17 mouse cellular contexts compared by ENCODE assay signal in genomic region chr5:5889376-5889775, GRCm38 (mm10).
"Had no signal": no experiment of that assay in that cellular context is flagged by ENCODE, and none has a peak within 500 bp of the region (broad histone marks: within the 10 kb centered on the region; RNA-seq: fewer than 3 reads in every experiment).

No protein-coding gene starts in this region.

- DNase-seq: cerebellum, adult 9-11 months; cerebellum, postnatal 25 days; cerebellum, postnatal 36 days; embryo, embryonic 11 days; forebrain, postnatal 0 days; gastrocnemius, adult 2 months; gastrocnemius, postnatal 10 days; gastrocnemius, postnatal 14 days; gastrocnemius, postnatal 25 days; gastrocnemius, postnatal 36 days; heart, adult 11 months; heart, adult 18-20 months; heart, adult 2 months had no signal

- ATAC-seq: forebrain, embryonic 13.5 days; forebrain, embryonic 14.5 days; forebrain, embryonic 15.5 days; forebrain, embryonic 16.5 days; forebrain, postnatal 0 days had no signal
